Mouse (Mus musculus) cerebellum, adult 9-10 months (tissue): Measurements from ENCODE around the gene Sh2b2.
A peak's percentile ranks its signal among the peaks of the same experiment; 100 is the strongest.
"Not testable (repeated sequence)": the region's sequence is repeated elsewhere in the genome, so short reads cannot be mapped to it uniquely, and the experiment has no call there.

Source experiments
- DNase-seq: peaks from one replicate; pipeline ENCODE4 v3.0.0; 2022

The Sh2b2 gene

GRCm38 (mm10) chr5:136237607-136238006 lies 8.7 kb downstream of the Sh2b2 start:
- DNase-seq = no peak

DNA sequence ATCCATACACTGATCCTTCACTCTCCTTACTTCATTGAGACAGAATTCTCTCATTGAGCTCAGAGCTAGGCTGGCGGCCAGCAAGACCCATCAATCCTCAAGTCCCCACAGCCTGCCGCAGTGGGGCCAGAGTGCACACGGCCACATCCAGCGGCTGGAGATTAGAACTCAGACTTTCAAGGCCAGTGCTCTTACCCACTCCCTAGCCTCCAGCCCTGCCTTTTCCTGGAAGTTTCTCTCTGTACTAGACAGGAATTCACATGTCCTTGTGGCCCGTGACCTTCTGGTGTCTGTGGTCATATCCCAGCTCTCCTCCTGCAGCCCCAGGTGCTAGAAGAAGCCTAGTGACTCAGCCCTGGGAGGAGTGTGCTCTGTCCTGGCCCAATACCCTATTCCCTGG lies 9.7 kb downstream of the Sh2b2 start:
- no peak for DNase-seq

- no peak for DNase-seq
Observed at GRCm38 (mm10) chr5:136230348-136231035, 15.9 kb downstream of the Sh2b2 start.

- DNase-seq = no peak
Observed at GRCm38 (mm10) chr5:136226246-136226876, 20.0 kb downstream of the Sh2b2 start.

GRCm38 (mm10) chr5:136218585-136218984 lies 27.8 kb downstream of the Sh2b2 start:
- DNase-seq = no peak

- no peak for DNase-seq
Observed at GRCm38 (mm10) chr5:136217932-136218381, 28.4 kb downstream of the Sh2b2 start.

DNA sequence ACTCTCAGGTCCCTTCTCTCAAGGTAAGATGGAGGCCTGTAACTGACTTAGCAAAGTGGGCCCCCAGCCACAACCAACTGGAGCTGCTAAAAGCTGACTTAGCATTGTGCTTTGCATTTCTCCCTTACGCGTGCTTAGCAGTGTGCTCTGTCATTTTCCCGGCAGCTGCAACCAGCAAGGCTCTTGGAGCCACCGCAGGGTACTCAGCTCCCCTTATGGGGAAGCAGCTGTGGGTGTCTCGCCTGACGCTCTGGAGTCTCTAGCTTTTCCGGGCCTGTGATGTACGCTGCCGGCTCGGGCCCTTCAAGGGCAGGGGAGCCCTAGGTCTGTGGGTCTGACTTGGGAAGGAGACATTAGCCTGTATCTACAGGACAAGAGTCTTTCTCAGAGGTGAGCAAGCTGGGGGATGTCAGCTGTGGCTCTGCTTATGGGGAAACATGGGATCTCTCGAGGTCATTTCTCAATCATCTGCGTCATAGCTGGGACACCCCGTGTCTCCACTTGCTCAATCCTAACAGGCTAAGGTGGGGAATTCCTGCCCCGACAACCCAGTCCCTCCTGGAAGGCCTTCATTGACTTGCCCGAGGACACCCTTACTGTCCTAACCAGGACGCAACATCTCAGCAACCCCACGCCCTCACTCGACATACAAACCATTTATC lies 29.2 kb downstream of the Sh2b2 start:
- no peak for DNase-seq

GRCm38 (mm10) chr5:136215958-136216357 lies 30.4 kb downstream of the Sh2b2 start:
- DNase-seq = no peak

- no peak for DNase-seq
Observed at GRCm38 (mm10) chr5:136215211-136215610, 31.1 kb downstream of the Sh2b2 start.

DNA sequence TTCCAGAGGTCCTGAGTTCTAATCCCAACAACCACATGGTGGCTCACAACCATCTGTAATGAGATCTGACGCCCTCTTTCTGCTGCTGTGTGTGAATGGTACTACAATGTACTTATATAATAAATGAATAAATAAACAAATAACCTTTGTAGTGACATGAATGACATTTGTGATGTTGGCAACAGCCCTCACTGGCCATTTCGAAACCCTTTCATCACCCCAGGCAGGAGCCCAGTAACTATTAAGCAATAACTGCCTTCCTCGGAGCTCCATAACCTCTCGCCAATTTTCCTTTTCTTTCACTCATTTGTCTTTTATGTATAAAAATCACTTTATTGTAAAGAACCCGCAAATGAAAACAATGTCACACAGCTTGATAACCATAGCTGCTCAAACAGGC lies 32.6 kb downstream of the Sh2b2 start:
- DNase-seq = no peak

DNA sequence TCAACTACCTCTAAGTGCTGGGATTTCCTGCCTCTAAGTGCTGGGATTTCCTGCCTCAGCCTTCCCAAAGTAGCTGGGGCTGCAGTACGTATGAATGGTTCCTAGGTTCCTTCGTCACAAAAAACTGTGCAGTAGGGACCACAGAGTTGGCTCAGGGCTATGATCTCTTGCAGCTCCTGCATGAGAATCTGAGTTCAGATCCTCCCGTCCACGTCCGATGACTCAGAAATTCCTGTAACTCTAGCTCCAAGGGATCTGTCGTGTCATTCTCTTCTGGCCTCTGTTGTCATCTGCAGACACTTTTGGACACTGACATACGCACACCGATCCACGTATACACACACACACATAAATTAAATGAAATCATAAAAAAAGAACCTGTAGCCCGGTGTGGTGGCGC lies 33.6 kb downstream of the Sh2b2 start:
- no peak for DNase-seq

DNA sequence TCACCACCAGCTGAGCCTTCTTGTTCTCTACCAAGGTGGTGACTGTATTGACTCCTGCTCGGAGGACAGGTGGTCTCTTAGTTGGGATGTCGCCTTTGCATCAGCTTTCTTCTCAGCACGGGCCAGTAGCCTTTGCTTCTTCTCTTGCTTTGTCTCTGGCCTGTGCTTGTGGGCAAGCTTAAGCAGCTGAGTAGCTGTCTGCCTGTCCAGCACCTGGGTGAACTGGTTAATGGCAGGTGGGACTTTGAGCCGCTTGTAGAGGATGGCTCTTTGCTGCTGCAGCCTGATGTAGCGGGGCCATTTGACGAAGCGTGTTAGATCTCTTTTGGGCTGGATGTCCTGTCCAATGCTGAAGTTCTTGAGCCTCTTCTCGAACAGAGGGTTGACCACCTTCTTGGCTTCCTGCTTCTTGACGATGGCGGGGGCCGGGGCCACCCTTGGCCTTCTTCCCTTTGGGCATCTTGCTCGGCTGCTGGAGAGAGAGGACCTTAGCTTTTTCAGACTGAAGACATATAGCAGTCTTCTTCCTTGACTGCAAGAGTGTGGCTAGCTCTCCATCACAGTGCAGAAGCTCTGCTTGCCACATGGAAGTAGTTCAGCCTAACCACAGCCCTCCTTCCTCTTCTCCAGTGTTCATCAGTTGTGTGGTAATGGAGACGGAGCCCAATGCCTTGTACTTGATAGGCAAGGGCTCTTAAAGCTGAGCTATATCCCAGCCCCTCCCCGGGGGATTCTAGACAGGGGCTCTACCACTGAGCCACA lies 34.8 kb downstream of the Sh2b2 start:
- not testable (repeated sequence) for DNase-seq

- DNase-seq = no peak
Observed at GRCm38 (mm10) chr5:136210549-136210948, 35.8 kb downstream of the Sh2b2 start.

DNA sequence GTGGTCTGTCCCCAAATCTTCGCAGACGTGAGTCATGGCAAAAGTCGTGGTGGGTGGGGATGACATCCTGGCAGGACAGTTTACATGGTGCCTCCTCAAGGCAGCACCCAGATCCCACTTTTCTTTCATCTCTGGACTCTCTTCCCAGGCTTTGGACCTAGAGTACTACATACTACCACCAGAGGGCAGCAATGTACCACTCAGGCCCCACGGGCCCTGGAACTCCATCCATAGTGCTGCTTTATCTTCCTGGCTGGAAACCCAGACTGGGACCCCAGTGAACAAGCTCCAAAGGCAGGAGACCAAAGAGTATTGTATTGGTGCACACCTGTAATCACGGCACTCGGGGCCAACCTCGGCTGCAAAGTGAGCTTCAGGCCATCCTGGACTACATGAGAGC lies 44.5 kb downstream of the Sh2b2 start:
- peak; percentile 74 for DNase-seq

DNA sequence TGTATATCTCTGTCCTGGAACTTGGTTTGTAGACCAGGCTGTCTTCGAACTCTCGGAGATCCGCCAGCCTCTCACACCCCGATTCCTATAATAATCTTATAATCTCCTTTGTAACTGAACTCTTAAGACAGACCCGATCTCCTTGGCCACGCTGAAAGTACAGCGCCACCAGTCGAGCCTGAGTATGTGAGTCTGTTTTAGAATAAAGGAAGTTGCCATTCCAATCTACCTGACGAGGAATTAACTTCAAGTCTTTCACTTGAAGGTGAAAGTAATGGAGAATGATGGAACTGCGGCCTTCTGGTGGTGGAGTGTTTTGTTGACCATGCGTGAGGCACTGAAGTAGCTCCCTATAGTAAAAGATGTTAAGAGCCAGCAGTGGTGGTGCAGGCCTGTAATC lies 46.8 kb downstream of the Sh2b2 start:
- DNase-seq = no peak

- DNase-seq = peak; percentile 92
Observed at GRCm38 (mm10) chr5:136198474-136199391, 47.6 kb downstream of the Sh2b2 start, which contains the start of gene Prkrip1. Gene Prkrip1 (minus strand): TSS chr5:136198963.

DNA sequence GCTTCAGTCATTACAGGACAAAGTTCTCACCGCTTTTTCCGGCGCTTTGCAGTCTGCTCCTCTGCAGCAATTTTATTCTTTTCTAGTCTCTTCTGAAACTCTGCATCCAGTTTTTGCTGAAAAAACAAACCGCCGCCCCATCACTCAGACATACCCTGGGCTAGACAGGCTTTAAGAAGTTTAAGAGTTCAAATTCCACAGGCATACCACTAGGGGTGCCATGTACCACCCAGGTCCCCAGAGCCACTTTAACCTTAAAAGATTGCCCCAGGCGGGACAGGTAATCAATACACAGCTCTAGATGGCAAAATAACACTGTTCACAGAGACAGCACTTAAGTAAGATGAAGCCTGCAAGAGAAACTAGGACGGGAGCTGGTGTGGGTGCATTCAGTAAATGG lies 54.5 kb downstream of the Sh2b2 start:
- no peak for DNase-seq

- peak; percentile 70 for DNase-seq
Observed at GRCm38 (mm10) chr5:136186723-136187122, 59.6 kb downstream of the Sh2b2 start.

- no peak for DNase-seq
Observed at GRCm38 (mm10) chr5:136183766-136184165, 62.6 kb downstream of the Sh2b2 start.

GRCm38 (mm10) chr5:136182830-136183229 lies 63.5 kb downstream of the Sh2b2 start:
- DNase-seq = no peak

DNA sequence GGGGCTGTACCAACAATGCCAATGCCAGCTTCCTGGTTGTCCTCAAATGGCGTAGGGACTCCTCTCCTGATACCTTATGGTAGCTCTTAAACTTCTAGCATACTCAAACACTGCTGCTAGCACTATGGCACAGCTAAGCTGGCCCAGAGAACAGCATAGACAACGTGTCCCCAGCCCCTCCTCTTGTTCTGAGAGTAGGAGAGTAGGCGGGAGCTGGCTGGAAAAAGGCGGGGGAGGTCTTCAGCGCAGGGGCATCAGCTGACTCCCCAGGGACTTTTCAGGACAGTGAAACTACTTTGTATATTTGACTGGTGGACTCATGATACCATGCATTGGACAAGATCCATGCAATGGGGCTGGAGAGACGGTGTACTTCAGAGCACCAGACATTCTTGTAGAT lies 64.3 kb downstream of the Sh2b2 start:
- no peak for DNase-seq

DNA sequence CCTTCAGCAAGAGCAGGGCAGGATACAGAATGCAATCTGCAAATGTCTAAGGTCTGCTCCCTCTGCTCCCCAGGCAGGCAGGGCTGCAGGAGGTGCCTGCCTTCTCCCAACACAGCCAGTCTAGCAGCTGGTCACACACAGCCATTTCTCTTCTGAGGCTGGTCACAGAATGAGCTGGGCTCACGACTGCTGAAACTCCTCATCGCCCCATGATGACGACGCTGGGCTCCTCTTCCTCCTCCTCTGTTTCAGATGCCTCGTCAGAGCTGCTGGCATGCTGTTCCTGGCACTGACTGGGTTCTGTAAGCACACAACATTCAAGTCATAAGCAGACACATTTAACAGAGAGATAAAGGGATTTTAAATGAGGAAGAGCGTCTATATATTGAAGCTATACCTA lies 65.2 kb downstream of the Sh2b2 start:
- DNase-seq = no peak
